Mouse (Mus musculus): ENCODE data around the gene Pigk.
"Not testable (repeated sequence)": the region's sequence is repeated elsewhere in the genome, so short reads cannot be mapped to it uniquely, and the experiment has no call there.

Pigk gene

DNA sequence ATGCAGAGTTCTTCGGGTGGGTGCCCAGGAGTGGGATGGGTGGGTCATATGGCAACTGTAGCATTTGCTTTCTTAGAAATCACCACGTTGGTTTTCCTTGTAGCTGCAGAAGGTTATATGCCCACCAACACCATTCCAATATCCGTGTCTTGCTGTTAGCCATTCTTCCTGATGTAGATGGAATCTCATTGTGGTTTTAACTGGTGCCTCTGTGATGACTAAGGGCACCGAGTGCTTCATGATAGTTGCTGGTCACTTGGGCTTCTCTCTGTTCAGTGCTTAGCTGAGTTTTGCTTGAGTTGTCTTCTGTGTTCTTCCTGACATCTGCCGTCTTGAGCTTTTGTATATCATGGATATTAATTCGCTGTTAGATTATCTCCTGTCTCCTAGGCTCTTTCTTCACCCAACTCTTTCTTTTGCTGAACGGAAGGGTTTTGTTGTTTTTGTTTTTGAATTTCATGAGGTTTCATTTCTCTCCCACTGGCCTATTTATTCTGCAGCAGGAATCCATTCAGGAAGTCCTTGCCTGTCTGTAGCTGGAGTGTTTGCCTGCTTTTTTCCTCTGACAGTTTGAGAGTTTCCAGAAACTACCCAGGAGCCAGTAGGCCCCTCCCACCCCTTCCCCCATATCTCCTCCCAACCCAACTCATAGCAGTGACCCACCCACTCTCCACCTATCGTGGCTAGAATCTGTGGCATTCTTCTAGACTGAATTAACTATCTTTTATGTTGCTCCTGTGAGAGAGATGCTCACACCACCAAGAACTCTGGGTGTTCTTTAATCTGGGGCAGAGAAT, 50.8 kb downstream of the Pigk start:
- no peak for DNase-seq (ENCODE audit: low read depth, low spot score)

DNA sequence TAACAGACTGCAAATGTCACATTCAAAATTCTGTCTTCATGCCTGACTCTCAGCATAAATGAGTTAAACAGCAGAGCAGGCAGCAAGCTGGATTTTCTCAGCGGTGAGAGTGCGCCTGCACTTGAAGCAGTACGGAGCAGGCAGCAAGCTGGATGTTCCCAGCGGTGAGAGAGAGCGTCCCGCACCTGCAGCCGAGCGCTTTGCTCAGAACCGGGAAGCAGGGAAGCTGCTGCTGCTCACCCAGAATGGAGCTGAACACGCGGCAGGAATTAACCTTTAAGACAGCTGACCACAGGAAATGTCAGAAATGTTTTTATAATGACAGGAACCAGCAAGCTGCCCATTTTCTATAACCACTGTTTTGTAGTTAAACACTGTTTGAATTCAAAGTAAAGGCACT, 53.6 kb downstream of the Pigk start:
- no peak for DNase-seq (ENCODE audit: low read depth, low spot score)

DNA sequence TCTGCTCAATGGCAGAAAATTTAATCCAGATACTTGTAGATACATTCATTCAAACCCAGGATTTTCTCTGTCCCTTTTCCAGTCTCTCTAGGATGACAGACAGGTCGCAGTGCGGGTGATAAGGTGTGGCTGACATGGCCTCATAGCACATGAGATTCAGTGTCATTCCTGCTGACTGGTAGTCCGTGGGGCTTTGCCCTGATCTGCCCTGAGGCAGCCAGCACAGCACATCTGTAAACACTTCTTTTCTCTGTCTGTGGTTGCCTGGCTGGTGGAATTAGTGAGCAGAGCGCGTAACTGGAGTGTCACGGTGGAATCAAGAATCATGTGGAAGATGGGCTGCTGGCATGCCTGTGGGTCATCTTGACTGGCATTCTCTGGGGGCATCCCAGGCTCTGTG, 56.2 kb downstream of the Pigk start:
- no peak for DNase-seq (ENCODE audit: low read depth, low spot score)

DNA sequence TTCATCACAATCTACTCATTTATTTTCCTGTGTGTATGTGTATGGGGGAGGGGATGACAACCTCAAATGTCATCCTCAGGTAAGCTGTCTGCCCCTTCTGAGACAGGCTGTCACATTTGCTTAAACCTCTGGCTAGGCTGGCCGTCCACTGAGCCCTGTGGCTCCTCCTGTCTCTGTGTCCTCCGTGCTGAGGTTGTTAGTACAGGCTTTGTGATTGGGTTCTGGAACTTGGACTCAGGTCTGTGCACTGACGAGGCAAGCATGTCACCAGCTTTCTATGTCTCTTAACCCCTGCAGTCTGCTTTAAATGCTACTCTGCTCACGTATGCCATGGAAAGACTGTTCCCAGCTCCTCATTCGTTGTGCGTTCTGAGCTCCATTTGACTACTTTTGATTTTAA, 62.5 kb downstream of the Pigk start:
- DNase-seq (ENCODE audit: low read depth, low spot score), result no peak

DNA sequence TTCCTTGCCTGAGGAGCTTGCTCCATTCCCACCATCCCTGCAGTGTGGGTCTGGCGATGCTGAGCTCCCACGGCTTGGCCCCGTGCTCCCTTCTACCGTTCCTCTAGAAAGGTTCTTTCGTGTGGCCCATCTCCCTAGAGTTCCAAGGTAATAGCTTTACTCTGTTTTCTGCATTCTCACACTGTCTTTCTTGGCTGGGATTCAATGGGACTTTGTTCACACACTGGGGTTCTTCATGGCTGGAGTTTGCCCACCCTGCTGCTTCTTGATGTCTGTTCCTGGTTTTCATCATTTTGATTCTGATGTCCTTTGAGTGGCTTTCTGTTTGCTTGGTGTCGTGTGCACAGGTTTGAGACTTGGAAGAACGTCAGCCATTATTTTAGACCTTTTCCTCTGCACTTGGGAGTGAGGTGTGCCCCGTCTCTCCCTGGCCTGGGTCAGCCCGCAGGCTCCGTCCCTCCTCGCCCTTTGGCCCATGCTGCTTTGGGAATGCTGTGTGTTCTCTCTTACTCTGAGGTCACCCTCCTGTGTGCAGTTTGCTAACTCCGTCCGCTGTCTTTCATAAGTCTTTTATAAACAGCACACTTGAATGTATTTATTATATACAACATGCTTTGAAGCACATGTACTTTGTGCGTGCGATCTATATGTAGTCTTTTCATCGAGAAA, 63.1 kb downstream of the Pigk start:
- DNase-seq (ENCODE audit: low read depth, low spot score), result no peak

DNA sequence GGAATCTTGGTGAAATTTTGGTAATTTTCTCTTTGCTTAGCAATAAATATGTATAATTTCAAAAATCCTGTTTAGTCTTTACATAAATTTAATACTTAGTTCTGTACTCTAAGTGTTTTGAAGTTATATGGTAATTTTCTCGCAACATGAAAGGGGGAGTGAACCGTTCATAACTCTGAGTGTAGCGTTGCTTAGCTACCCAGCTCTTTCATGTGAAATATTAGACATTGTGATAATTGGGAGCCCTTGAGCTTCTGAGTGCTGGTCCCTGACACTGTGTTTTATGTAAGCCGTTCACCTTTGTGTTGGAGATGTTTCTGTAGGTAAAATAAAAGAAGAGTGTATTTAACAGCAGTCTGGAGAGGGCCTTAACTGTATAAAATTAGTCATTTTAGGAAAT, 65.9 kb downstream of the Pigk start:
- no peak for DNase-seq (ENCODE audit: low read depth, low spot score)

DNA sequence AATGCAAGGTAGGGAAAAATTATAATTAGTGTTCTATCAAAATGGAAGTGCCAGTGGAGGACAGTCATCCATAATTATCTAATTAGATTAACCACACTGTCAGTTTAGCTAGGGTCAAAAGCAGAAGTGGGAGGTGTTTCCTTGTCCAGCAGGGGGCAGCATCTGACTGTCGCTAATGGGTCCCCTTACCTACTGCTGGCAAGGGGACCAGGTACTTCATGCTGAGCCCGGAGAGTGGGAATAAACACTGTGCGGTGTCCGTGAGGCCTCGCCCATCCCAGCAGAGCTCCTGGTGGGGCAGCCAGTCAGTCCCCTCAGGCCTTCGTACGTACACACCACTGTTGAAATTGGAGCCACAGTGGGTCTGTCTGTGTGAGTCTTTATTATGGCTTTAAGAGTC, 69.9 kb downstream of the Pigk start:
- DNase-seq (ENCODE audit: low read depth, low spot score), result peak; percentile 67

DNA sequence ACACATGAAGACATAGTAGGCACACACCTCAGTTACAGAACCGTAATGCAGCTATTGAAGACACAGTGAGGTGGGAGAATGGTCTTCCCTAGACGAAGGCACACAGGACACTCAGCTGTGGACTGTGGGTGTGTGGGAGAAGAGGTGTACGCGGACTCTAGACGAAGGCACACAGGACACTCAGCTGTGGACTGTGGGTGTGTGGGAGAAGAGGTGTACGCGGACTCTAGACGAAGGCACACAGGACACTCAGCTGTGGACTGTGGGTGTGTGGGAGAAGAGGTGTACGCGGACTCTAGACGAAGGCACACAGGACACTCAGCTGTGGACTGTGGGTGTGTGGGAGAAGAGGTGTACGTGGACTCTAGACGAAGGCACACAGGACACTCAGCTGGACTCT, 70.5 kb downstream of the Pigk start:
- DNase-seq (ENCODE audit: low read depth, low spot score), result not testable (repeated sequence)

DNA sequence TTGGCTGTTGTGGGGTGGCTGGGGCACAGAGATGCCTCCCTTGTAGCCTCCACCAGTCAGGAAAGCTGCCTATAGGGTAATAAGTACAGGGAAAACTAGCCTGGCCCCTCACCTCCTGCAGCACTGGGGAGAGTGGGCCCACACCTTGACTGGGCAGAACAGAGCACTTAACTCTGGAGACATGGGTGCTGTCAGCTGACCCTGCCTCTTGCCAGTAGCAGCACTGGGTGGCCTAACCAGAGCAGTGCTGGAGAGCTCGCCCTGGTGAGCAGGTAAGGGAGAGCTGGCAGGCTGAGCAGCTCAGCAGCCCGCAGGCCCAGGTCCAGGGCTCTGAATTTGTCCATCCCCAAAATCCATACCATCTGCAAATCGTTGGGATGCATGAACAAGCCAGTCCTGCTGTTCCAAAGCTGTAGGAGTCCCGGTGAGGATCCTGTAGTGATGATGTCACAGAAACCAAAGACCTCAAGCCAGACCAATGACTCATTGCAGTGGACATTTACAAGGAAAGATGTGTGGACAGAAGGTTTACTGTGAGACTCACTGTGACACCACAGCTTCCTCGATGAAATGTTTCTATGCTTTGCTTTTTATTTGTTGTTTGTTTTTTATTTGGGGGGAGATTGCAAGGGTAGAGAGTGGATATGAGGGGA, 74.5 kb downstream of the Pigk start:
- DNase-seq (ENCODE audit: low read depth, low spot score), result not testable (repeated sequence)

DNA sequence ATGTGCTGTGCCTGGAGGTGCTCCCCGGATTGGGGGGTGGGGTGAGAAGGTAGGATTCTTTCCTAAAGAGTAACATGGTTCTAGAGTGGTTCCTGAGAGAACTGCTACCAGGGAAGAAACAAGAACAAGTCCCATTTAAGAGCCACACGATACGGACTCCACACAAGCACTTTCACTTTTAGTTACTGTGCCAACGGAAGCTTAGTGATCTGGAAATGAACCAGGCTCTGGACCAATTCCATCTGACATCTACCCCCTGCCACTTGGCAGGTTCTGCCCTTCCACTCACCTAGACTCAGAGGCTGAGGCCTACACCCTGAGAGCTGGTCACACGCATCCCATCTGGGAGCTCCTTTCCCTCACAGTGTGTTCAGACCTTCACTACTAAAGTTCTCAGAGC, 78.7 kb downstream of the Pigk start:
- no peak for DNase-seq (ENCODE audit: low read depth, low spot score)

DNA sequence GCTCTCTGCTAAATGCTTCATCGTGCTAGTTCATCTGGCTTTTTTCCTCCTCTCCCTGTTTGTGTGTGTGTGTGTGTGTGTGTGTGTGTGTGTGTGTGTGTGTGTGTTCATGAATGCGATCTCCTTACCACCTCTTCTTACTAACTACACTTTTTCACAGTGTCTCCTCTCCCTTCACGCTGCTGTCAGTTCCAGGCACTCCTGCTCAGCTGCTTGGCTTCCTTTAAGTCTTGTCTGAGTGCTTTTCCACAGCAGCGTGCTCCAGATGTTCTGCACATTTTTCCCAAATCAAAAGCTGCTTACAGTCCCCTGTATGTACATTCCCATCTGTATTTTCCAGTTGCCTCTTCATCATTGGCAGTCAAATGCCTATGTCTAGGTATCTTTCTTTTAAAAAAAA, 79.1 kb downstream of the Pigk start:
- DNase-seq (ENCODE audit: low read depth, low spot score), result no peak

DNA sequence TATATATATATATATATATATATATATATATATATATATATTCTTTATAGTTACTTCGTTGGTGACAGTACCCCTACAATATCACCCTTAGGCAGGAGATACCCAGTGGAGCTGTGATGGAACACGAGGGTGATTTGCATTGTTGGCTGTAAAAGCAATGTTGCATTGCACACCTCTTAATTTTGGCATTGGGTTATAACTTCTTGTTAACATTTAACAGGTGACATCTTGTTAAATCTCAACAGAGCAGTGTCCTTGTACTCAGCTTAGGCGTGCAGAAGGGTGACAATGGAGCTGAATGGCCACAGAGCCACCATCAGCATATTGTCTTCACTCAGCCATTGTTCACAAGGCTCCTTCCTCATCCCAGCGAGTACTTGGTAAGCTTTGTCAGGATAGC, 82.3 kb downstream of the Pigk start:
- DNase-seq (ENCODE audit: low read depth, low spot score), result no peak

DNA sequence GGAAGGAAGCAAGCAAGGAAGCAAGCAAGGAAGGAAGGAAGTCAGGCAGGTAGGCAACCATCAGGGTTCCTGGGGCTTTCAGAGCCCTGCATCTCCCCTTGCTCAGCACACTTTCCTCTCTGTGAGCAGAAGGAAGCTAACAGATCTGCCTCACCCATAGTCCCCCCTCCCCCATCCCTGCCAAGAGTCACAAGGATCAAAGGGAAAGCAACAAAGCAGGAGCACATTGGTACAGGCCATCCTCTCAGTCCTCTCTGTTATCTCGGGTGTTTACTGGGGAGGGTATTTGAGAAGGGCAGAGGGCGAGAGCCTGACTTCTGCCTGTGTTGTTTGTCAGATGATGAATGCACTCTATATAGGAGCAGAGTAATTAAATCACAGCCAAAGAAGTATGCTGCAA, 83.5 kb downstream of the Pigk start:
- DNase-seq (ENCODE audit: low read depth, low spot score), result no peak

DNA sequence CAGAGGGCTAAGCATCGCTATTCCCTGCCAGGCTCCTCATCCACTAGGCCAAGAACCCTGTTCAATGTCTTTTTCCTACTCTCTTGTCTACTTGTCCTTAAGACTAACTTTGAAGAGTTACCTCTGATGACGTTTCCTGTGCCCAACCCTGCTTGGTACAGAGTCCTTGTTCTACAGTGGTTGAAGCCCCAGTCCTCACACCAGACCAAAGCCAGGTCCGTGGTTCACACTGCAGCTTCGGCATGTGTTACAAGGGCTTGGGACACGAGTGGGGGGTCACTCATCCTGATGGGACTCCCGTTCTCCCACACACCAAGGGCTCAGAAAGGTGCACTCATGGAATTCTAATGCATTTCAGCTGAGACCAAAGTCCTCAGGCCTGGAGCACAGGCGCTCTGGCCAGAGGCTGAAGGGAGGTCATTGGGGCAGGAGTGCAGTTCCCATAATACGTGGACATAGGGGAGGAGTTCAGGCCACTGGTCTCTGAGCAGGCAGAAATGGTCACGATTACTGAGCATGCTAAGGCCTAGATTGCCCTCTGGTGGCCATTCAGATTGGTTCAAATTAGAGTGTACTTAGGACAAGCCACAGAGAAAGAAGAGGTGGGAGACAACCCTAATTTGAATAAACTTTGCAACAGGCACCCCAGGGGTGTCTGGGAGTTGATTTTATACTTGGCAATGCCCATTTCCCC, 86.0 kb downstream of the Pigk start:
- peak; percentile 55 for DNase-seq (ENCODE audit: low read depth, low spot score)

DNA sequence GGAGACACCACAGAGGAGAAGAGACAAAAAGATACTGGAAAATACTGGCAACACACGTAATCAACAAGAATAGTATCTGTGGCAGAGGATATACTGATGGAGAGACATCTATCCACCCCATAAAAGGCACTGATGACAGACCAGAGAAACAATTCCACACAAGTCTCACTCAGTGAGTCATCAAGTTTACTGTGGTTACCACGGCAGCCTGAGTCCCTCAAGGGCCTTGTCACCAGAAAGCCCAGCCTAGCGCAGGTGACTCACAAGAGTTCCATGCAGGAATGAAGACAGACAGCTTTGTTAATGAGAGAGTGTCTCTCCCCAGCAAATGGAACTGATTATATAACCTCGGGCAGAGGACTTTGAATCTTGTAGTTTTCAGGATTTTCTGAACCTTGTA, 100.0 kb downstream of the Pigk start:
- DNase-seq (ENCODE audit: low read depth, low spot score), result no peak

DNA sequence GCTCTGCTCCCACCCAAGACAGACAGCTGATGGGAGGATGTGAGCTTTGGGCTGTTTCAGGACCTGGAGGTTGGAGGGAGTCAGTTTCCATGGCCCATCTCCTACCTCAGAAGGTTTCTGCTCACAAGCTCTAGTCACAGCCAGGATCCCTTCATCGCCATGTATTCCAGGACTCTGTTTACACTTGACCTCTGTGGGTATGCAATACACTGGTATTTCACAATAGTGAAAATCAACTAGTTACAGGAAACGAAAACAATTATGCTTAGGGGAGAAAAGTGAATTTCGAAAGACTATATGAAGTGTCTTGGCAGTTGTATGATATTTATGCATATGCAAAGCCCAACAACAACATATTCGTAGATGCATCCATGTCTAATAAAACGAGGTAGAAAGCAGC, 101.2 kb downstream of the Pigk start:
- DNase-seq (ENCODE audit: low read depth, low spot score), result no peak

DNA sequence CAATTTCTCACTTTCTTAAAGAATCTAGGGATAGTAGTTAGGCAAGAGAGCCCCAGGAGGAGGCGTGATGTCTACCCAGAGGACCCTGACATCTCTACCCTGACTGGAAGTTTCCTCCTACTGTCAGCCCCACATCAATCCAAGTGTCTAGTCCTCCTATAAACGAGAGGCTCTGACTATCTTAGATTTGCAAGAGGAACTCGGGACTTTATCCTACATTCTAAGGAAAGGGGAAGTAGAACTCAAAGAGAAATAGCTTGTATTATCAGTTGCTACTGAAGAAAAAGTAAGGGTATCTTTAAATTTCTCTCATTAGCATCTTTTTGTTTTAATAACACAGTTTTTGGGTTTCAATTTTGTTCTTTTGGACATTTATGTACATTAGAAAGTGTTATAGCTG, 106.5 kb downstream of the Pigk start:
- DNase-seq (ENCODE audit: low read depth, low spot score), result no peak

DNA sequence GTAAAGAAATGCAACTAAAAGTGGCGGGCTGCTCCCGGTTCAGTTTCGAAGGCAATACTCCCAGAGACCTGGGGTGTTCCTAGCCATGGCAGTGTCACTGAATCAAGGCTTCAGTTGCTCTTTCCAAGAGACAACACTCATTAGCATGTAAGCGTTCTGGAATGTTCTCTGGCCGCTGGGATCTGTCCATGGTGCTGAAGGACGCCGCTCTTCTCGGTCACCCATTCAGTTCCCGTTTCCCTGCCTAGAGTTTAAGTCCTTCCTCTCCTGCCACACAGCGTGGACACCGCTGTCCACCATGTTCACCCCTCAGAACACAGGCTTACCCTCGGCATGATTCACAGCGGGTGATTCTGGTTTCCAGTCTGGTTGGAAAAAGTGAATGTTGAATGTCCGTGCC, 107.3 kb downstream of the Pigk start:
- no peak for DNase-seq (ENCODE audit: low read depth, low spot score)

DNA sequence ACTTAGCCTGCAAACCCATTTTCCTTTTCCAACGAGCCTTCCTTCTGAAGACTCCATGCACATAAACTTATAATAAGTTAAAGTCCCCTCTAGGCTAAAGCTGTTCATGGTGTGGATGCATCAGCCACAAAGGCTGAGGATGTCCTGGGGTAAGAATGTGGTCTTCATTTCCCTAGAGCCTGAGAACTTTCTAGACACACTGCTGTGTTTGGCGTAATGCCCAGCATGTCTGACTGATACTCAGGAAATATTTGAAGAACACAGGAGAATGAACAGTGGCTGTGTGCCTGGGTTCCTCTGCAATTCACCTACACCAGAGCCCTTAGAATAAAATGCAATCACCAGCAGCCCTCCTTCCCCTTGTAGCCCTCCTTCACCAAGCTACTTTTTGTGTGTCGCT, 117.5 kb downstream of the Pigk start:
- DNase-seq (ENCODE audit: low read depth, low spot score), result no peak

DNA sequence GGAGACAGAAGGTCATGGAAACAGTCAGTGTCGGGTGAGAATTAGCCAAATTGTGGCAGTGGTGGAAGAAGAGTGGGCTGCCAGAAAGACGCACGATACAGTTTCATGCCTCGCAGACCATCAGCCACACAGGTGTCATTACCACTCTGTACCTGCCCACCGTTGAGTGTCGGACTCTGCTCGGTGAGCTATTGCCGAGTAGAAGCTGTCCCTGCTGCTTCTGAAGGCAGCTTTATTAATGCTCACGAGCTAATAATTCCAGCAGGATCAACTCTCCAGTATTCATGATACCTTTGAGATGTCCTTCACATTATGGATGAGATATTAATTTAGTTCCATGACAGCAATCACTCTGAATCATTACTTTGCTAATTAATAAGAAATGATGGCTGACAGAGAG, 118.1 kb downstream of the Pigk start:
- DNase-seq (ENCODE audit: low read depth, low spot score), result no peak

DNA sequence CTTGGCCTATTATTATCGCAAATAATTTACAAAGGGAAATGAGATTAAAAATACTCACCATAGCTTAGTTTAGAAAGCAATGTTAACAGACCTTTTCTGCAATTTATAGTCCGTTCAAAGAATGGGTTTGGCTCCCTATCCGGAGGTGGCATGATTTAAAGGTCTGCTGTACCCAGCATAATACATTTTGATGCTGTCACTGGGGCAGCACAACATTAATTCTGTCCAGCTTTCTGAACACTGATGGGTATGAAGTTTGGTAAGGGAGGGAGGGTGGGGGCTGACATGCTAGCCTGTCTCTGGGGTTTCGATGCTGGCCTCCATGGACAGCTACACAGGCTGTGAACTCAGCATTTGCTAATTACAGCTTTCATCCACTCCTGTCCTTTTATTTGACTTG, 118.5 kb downstream of the Pigk start:
- no peak for DNase-seq (ENCODE audit: low read depth, low spot score)

DNA sequence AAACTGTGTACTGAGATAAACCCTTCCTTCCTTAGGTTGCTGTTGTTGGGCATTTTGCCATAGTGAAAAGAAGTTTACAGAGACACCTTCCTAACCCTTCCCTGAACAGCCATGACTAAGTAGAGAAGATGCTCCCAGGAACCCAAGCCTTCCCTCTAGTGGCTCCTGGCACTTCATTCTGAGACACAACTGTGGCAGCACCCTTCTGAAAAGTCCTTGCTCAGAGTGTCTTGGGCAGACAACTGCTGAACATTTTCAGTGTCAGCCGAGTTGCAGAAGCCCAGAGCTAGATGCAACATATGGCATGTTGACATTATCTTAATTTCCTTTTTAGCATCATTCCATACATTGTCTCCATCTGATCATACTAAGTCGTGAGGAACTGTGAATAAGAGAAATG, 123.5 kb downstream of the Pigk start:
- DNase-seq (ENCODE audit: low read depth, low spot score), result no peak

All from A20 (cell line).